Mouse (Mus musculus) urinary bladder, postnatal 4 days (tissue): ENCODE data around the gene Cbfa2t2.

ENCODE experiments used
- DNase-seq, 2 experiments: peaks; one replicate each; pipeline ENCODE4 v3.0.0; 2021 to 2022; ENCODE audit warnings: low spot score in 2 of 2

The Cbfa2t2 gene

DNA sequence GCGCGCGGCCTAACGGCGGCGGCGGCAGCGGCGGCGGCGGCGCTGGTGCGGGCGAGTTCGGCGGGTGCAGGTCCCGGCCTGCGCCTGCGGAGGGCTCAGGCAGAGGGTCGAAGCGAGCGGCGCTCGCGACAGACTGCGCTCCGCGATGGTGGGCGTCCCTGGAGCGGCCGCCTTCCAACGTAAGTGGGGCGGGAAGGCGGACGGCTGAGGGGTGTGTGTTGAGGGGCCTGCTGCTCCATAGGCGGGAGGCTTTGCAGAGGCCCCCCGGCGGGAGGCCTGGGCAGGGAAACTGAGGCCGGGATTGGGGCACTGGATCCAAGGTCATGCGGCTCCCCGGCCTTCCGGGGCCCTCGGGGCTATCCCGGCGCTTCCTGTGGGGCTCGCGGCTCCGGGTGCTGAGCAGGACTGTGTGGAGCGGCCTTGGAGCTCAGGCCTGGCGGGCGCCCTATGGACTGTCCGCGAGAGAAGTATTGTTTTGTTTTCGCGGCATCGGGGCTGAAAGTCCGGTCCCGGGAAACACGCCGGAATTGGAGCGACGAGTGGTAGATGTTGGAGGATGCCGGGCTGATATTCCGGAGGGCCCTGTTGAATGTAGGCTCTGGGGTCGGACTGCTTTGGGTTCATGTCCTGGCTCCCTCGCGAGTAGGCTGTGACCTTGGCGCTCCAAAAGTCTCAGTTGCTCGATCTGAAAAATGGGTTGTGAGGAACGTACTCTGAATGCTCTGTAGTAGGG, at the start of gene Cbfa2t2:
TSS of gene Cbfa2t2 (plus strand) at position 24 of the 733 bp plus-strand sequence.
- DNase-seq, result peak in 1 of 2 experiments; percentile 68

DNA sequence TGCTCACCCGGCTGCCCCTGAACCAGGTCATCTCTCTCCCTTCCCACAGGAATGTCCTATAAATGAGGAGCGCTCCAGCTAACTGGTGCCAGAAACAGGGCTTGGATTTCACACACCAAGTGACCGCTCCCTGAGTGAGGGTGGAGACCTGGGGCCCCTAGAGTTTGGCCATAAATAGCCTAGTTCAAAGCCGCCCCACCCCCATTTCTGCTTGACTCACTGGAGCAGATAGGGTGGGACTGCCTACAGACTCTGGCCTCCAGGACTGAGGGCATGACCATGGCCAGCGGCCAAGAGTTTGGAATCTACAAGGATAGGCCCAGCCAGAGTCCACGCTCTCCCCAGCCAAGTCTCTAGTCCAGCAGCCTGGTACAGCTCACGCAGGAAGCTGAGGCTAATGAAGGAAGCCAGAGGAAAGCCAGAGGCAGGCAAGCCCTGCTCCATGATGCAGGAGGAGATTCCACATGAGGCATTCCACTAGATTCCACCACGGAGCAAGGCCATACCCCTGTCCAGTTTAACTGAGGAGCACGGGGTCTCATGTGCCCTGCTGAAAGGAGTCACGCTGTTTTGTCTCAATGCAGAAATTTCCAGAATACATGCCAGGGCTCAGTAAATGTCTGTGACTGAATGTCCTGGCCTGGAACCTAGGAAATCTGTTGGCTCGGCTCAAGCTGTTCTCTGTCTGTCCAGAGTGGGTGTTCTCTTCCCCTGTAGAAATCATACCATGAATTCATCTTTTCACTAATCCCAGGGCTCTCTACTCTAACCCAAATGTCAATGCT, 45.9 kb upstream of the Cbfa2t2 start:
- DNase-seq, result peak; percentile 78 to 86

DNA sequence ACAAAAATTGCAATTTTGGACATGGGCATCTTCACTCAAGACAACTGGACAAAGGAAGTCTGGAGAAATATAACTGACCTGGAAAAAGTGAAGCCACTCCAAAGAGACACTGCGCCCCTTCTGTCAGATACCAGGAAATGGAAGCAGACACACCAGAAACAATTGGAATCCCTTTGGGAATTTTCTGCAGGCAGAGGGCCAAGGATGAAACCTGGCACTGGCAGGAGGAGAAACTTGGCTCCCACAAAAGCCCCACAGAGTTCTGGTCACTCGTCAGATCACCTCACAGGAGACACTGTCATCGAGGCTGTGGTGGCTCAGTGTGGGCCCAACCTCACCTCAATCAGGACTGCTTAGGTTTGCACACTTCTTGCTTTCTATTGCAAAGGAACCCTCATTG, 41.7 kb upstream of the Cbfa2t2 start:
- no peak for DNase-seq

- no peak for DNase-seq
Observed at GRCm38 (mm10) chr2:154396529-154396928, 39.8 kb upstream of the Cbfa2t2 start.

DNA sequence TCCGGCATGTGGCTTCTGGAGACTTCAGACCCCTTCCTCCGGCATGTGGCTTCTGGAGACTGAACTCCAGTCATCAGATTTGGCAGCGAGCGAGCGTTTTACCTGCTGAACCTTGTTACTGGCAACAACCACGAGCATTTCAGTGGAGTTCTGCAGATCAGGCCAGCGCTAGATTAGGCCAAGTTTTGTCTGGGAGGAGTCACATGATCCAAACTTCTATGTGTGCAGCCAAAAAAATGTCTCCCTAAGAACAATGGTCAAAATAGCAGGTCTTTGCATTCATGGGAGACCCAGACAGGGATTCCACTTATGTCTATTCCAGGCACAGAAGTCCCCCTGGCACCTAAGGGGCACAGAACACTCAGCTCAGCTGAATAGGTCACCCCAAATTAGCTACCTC, 38.0 kb upstream of the Cbfa2t2 start:
- no peak for DNase-seq

GRCm38 (mm10) chr2:154399325-154399724, 37.0 kb upstream of the Cbfa2t2 start:
- DNase-seq, result no peak

DNA sequence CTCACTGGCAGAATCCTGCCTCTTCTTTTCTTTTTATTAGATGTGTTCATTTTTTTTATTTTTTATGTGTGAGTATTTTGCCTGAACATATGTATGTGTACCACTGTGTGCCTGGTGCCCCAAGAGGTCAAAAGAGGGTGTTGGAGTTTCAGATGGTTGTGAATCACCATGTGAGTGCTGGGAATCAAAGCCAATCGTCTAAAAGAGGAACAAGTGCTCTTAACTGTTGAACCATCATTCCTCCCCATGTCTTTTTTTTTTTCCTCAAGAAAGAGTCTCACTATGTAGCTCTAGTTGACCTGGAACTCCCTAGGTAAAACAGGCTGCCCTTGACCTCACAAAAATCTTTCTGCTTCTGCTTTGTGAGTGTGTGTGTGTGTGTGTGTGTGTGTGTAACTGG, 34.3 kb upstream of the Cbfa2t2 start:
- DNase-seq, result no peak

DNA sequence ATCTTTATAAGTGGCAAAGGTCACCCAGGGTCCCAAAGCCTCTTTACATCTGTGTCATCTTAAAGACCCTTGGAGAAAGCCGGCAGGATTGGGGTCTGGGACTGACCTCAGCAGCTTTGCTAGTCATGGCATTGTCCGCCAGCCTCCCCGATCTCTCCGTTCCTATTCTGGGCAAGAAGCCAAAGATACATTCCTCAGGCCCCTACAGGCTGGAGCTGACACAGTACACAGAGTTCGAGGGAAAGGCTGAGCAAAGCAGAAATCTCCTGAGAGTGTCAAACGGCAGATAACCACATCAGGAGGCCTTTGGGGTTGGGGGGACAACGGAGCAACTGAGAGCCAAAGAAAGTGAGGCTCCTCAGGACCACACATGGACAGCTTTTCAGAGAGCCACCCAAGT, 33.5 kb upstream of the Cbfa2t2 start:
- DNase-seq, result peak in 1 of 2 experiments; percentile 52

DNA sequence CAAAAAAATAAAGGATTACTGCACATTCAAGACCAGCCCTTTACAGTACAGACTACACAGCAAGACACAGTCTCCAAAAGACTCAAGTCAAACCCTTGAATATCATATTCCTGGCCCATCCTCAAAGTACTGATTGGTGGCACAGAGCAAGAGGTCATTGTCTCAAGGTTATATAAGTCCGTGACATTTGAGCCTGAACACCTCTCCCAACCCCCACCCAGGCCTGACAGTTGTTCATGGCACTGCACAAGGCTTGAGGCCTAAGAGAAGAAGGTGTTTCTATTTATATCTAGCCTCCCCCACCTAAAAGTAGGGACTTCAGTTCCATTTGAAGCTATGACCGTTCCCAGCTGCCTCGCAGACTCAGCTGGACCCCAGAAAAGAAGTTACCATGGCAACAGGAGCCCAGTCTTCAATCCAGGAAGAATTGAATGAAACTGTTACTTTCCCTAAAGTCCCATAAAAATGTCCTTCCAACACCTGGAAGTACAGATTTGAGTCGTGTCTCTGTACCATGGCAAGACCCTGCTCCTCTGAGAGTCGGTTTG, 30.8 kb upstream of the Cbfa2t2 start:
- no peak for DNase-seq

DNA sequence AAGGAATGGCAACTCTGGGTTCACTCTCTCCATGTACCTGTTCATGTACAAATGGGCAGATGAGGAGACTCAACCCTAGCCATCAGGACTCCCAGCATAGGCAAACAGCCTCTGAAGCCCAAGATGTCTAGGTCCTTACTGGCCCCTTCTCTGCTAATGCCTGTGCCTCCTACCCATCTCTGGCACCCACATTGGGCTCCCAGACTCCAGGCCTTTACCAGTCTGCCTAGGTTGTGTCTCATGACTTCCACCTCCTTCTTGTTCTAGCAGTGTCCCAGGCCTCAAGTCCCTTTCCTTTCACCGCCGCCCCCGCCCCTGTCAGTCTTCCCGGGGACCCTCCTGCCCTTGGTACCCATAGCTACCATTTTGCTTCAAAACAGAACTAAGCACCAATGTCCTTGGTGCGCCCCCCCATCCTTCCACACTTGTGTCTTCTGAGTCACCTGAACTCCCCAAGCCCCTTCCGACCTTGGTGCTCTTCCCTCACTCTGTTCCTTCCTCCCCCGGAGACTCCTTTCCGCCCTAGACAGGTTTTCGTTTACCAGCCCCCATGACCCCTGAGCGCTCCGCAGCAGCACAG, 29.1 kb upstream of the Cbfa2t2 start:
- DNase-seq, result no peak

- peak; percentile 80 to 81 for DNase-seq
Observed at GRCm38 (mm10) chr2:154407643-154408445, 28.4 kb upstream of the Cbfa2t2 start, which contains the start of gene Snta1. Gene Snta1 (minus strand): TSS chr2:154408099.

DNA sequence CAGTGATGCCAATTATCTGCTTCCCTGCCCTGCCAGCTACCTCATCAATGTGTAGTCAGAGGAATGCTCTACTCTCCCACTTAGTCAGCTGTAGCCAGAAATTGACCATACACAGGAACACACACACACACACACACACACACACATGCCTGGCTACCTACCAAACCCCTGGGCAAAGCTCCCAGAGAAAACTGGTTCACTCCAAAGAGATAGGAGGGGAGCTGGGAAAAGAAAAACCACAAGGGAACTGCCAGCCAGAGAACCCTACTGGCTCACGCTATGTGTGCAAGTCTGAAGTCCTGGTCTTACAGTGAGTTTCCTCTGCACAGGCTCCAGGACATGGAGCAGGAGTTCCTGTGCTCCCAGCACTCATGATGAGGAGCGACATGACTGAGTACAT, 25.9 kb upstream of the Cbfa2t2 start:
- DNase-seq, result no peak

DNA sequence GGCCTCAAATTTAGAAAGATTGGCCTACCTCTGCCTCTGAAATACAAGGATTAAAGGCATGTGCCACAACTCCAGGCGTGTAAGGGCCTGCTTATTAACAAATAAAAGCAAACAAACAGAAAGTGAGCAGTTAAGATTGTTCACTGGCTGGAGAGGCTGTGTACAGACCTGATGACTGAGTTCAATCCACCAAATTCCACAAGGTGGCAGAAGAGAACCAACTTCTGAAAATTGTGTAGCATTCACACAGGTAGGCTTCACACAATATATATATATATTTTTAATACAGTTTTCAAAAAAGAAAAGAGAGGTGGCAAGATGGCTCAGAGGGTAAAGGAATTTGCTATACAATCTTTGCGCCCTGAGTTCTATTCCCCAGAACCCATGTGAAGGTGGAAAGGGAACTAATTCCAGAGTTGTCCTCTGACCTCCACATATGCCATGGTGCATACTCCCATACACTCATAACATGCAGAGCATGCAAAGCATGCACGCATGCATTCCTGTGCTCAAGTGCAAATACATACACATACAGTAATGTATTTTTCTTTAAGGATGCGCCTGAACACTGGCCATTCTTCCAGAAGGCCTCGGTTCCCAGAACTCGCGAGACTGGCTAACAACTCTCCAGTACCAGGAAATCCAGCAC, 24.1 kb upstream of the Cbfa2t2 start:
- DNase-seq, result no peak

GRCm38 (mm10) chr2:154417107-154417506, 19.2 kb upstream of the Cbfa2t2 start:
- DNase-seq, result peak; percentile 51 to 79

- no peak for DNase-seq
Observed at GRCm38 (mm10) chr2:154418001-154418400, 18.3 kb upstream of the Cbfa2t2 start.

DNA sequence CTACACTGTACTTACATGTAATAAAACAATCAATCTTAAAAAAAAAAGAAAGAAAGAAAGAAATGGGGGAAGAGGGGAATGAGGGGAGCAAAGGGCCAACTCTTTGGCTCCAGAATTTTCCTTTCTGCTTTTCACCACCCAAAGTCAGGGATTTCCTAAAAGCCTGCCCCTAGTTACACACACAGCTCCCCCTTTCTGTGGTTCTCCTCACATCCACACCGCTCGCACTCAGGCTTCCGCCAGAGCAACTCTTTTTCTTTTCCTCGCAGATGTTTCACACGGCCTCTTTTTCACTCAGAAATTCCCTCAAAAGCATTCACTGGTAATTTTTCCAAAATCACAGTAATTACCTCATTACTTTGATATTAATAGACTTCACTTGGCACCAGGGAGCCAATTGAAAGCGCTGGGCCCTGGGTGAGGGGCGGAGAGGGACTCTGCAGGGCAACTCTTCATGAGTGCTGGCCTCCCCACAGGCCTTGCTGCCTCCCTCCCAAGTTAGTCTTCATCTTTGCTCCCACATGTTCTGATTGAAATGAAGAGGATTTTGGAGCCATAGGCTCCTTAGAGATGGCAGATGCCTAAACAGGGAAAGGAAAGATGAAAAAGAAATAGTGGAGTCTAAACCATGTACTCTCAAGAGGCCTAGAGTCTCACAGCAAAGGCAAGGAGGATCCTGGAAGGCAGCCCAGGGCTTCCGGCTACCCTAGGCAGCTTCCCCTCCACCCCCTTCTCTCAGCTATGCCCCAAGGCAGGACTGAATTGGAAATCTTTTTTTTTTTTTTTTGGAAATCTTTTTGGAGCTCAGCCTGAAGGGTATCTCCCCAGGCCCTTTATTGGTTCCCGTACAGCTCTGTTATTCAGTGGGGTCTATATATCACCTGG, 16.4 kb upstream of the Cbfa2t2 start:
- no peak for DNase-seq

- no peak for DNase-seq
Observed at GRCm38 (mm10) chr2:154420942-154421731, 15.1 kb upstream of the Cbfa2t2 start.

DNA sequence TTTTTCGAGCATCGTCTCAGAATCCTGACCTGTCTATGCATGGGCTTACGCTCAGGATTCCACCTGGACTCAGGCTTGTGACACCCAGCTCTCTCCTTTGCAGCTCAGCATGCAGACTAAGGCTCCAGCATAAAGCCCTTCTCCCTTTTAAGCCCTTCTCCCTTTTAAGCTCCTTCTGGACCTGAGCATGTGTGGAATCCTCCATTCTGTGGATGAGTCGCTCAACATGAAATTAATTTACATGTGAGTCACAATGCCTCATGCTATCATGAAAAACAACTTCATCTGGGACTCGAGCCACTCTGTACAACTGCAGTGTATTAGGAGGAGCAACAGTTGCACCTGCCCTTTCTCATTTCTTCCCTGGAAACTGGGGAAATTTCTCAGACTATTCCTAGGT, 14.1 kb upstream of the Cbfa2t2 start:
- DNase-seq, result no peak

GRCm38 (mm10) chr2:154423548-154423947, 12.7 kb upstream of the Cbfa2t2 start:
- DNase-seq, result no peak
